Mouse (Mus musculus): ENCODE data around the gene Dennd1c. TPM values are rescaled to one million over a fixed set of nuclear protein-coding genes. Genes with fewer than 3 reads are reported as not detected.

The Dennd1c gene
- total and polyA plus RNA-seq, 2 experiments from 2014 or later, result 0.70 to 2.1 TPM

GRCm38 (mm10) chr17:57027471-57027870 lies 50.8 kb downstream of the Dennd1c start:
- WGBS, result 88% methylated on average over 4 of the region's 4 CpGs
- Histone ChIP-seq H3K36me3 (replicated peaks; ENCODE audit: control insufficient read depth, insufficient read depth, low read length) (peaks cover 62% of the 10 kb centered on the region), H3K9ac (replicated peaks; ENCODE audit: low read depth, low read length) (no peak overlapping the region), H3K4me2 (ENCODE audit: low read depth, low read length) (no peak overlapping the region), H3K27ac (ENCODE audit: low read depth) (no peak overlapping the region), H3K27me3 (ENCODE audit: control insufficient read depth, insufficient read depth, low read length) (no peaks in the 10 kb centered on the region), H3K4me1 (ENCODE audit: control insufficient read depth, insufficient read depth) (peaks cover 18% of the 10 kb centered on the region), H3K9me3 (replicated peaks; ENCODE audit: control insufficient read depth, low read length) (no peaks in the 10 kb centered on the region), H3K4me3 (ENCODE audit: low read depth, low read length) (no peak overlapping the region)
- ATAC-seq (ENCODE audit: insufficient read depth, low read depth), result no peak
- TF ChIP-seq EP300 (IDR thresholded peaks at IDR 0.05; ENCODE audit: low read depth) (no peak), CTCF (IDR thresholded peaks at IDR 0.05; ENCODE audit: low read depth) (no peak)
- no peak for DNase-seq (ENCODE audit: low spot score)

GRCm38 (mm10) chr17:57020960-57021359 lies 57.4 kb downstream of the Dennd1c start:
- Histone ChIP-seq H3K4me2 (ENCODE audit: low read depth, low read length) (no peak overlapping the region), H3K36me3 (replicated peaks; ENCODE audit: control insufficient read depth, insufficient read depth, low read length) (peaks cover 48% of the 10 kb centered on the region), H3K9ac (replicated peaks; ENCODE audit: low read depth, low read length) (no peak overlapping the region), H3K4me3 (ENCODE audit: low read depth, low read length) (no peak overlapping the region), H3K9me3 (replicated peaks; ENCODE audit: control insufficient read depth, low read length) (no peaks in the 10 kb centered on the region), H3K27ac (ENCODE audit: low read depth) (no peak overlapping the region), H3K4me1 (ENCODE audit: control insufficient read depth, insufficient read depth) (no peaks in the 10 kb centered on the region), H3K27me3 (ENCODE audit: control insufficient read depth, insufficient read depth, low read length) (no peaks in the 10 kb centered on the region)
- TF ChIP-seq CTCF (IDR thresholded peaks at IDR 0.05; ENCODE audit: low read depth), result no peak
- no peak for ATAC-seq (ENCODE audit: insufficient read depth, low read depth)
- 83% methylated on average over 5 of the region's 5 CpGs for WGBS
- no peak for DNase-seq (ENCODE audit: low spot score)

- Histone ChIP-seq H3K9me3 (replicated peaks; ENCODE audit: control insufficient read depth, low read length) (no peaks in the 10 kb centered on the region), H3K4me3 (ENCODE audit: low read depth, low read length) (no peak overlapping the region), H3K4me2 (ENCODE audit: low read depth, low read length) (no peak overlapping the region), H3K36me3 (replicated peaks; ENCODE audit: control insufficient read depth, insufficient read depth, low read length) (peaks cover 36% of the 10 kb centered on the region), H3K27ac (ENCODE audit: low read depth) (no peak overlapping the region), H3K27me3 (ENCODE audit: control insufficient read depth, insufficient read depth, low read length) (no peaks in the 10 kb centered on the region), H3K4me1 (ENCODE audit: control insufficient read depth, insufficient read depth) (no peaks in the 10 kb centered on the region), H3K9ac (replicated peaks; ENCODE audit: low read depth, low read length) (no peak overlapping the region)
- WGBS, result 75% methylated on average over 2 of the region's 2 CpGs
- no peak for ATAC-seq (ENCODE audit: insufficient read depth, low read depth)
- no peak for DNase-seq (ENCODE audit: low spot score)
- TF ChIP-seq EP300 (IDR thresholded peaks at IDR 0.05; ENCODE audit: low read depth) (no peak), CTCF (IDR thresholded peaks at IDR 0.05; ENCODE audit: low read depth) (no peak)
Measured at GRCm38 (mm10) chr17:57019693-57020092, 58.6 kb downstream of the Dennd1c start.

Other genes starting within 250 kb of the Dennd1c start
- gene Rfx2, start 247.5 kb downstream of the Dennd1c start, total RNA-seq (2014; rRNA removed; ENCODE audit: low replicate concordance), result 7.0 and 17.9 TPM in 2 replicates
- 2.6 and 3.5 TPM in 2 replicates for gene Rfx2, start 247.5 kb downstream of the Dennd1c start, polyA plus RNA-seq (2015; fragmentation: Nextera tagmentation; extraction: Ambion mirVana)
- not detected in 2 replicates for gene Acsbg2, start 204.1 kb downstream of the Dennd1c start, total RNA-seq (2014; rRNA removed; ENCODE audit: low replicate concordance)
- gene Acsbg2, start 204.1 kb downstream of the Dennd1c start, polyA plus RNA-seq (2015; fragmentation: Nextera tagmentation; extraction: Ambion mirVana), result 0.04 TPM in 1 of 2 replicates, not detected in the other
- gene 1700061G19Rik, start 203.0 kb downstream of the Dennd1c start, total RNA-seq (2014; rRNA removed; ENCODE audit: low replicate concordance), result not detected in 2 replicates
- gene 1700061G19Rik, start 203.0 kb downstream of the Dennd1c start, polyA plus RNA-seq (2015; fragmentation: Nextera tagmentation; extraction: Ambion mirVana), result 0.36 TPM in 2 replicates
- gene Mllt1, start 143.1 kb downstream of the Dennd1c start, total RNA-seq (2014; rRNA removed; ENCODE audit: low replicate concordance), result 29.8 and 48.5 TPM in 2 replicates
- gene Mllt1, start 143.1 kb downstream of the Dennd1c start, polyA plus RNA-seq (2015; fragmentation: Nextera tagmentation; extraction: Ambion mirVana), result 14.4 and 15.3 TPM in 2 replicates
- gene Acer1, start 96.4 kb downstream of the Dennd1c start, total RNA-seq (2014; rRNA removed; ENCODE audit: low replicate concordance), result not detected in 2 replicates
- 0.05 TPM in 1 of 2 replicates, not detected in the other for gene Acer1, start 96.4 kb downstream of the Dennd1c start, polyA plus RNA-seq (2015; fragmentation: Nextera tagmentation; extraction: Ambion mirVana)
- 116 and 186 TPM in 2 replicates for gene Clpp, start 88.2 kb downstream of the Dennd1c start, total RNA-seq (2014; rRNA removed; ENCODE audit: low replicate concordance)
- 119 and 124 TPM in 2 replicates for gene Clpp, start 88.2 kb downstream of the Dennd1c start, polyA plus RNA-seq (2015; fragmentation: Nextera tagmentation; extraction: Ambion mirVana)
- gene Alkbh7, start 81.2 kb downstream of the Dennd1c start, total RNA-seq (2014; rRNA removed; ENCODE audit: low replicate concordance), result 85.1 and 96.2 TPM in 2 replicates
- 83.8 and 89.1 TPM in 2 replicates for gene Alkbh7, start 81.2 kb downstream of the Dennd1c start, polyA plus RNA-seq (2015; fragmentation: Nextera tagmentation; extraction: Ambion mirVana)
- gene Pspn, start 78.5 kb downstream of the Dennd1c start, total RNA-seq (2014; rRNA removed; ENCODE audit: low replicate concordance), result not detected in 2 replicates
- gene Pspn, start 78.5 kb downstream of the Dennd1c start, polyA plus RNA-seq (2015; fragmentation: Nextera tagmentation; extraction: Ambion mirVana), result 0.27 TPM in 2 replicates
- 20.7 and 22.9 TPM in 2 replicates for gene Gtf2f1, start 67.2 kb downstream of the Dennd1c start, total RNA-seq (2014; rRNA removed; ENCODE audit: low replicate concordance)
- 30.4 and 31.9 TPM in 2 replicates for gene Gtf2f1, start 67.2 kb downstream of the Dennd1c start, polyA plus RNA-seq (2015; fragmentation: Nextera tagmentation; extraction: Ambion mirVana)
- gene Gm17949, start 67.0 kb downstream of the Dennd1c start, total RNA-seq (2014; rRNA removed; ENCODE audit: low replicate concordance), result not detected in 2 replicates
- 0.19 and 0.45 TPM in 2 replicates for gene Gm17949, start 67.0 kb downstream of the Dennd1c start, polyA plus RNA-seq (2015; fragmentation: Nextera tagmentation; extraction: Ambion mirVana)
- gene Khsrp, start 47.0 kb downstream of the Dennd1c start, total RNA-seq (2014; rRNA removed; ENCODE audit: low replicate concordance), result 40.7 and 55.0 TPM in 2 replicates
- 16.0 and 18.2 TPM in 2 replicates for gene Khsrp, start 47.0 kb downstream of the Dennd1c start, polyA plus RNA-seq (2015; fragmentation: Nextera tagmentation; extraction: Ambion mirVana)
- gene Slc25a41, start 36.9 kb downstream of the Dennd1c start, total RNA-seq (2014; rRNA removed; ENCODE audit: low replicate concordance), result not detected in 2 replicates
- gene Slc25a41, start 36.9 kb downstream of the Dennd1c start, polyA plus RNA-seq (2015; fragmentation: Nextera tagmentation; extraction: Ambion mirVana), result not detected in 2 replicates
- 1.7 TPM in 1 of 2 replicates, not detected in the other for gene Crb3, start 19.4 kb downstream of the Dennd1c start, total RNA-seq (2014; rRNA removed; ENCODE audit: low replicate concordance)
- gene Crb3, start 19.4 kb downstream of the Dennd1c start, polyA plus RNA-seq (2015; fragmentation: Nextera tagmentation; extraction: Ambion mirVana), result 0.66 and 0.77 TPM in 2 replicates
- 43.9 and 47.5 TPM in 2 replicates for gene Slc25a23, start 18.7 kb downstream of the Dennd1c start, total RNA-seq (2014; rRNA removed; ENCODE audit: low replicate concordance)
- gene Slc25a23, start 18.7 kb downstream of the Dennd1c start, polyA plus RNA-seq (2015; fragmentation: Nextera tagmentation; extraction: Ambion mirVana), result 12.3 and 13.3 TPM in 2 replicates
- gene Tubb4a, start 9.3 kb upstream of the Dennd1c start, total RNA-seq (2014; rRNA removed; ENCODE audit: low replicate concordance), result 1.3 TPM in 1 of 2 replicates, not detected in the other
- 2.8 and 3.3 TPM in 2 replicates for gene Tubb4a, start 9.3 kb upstream of the Dennd1c start, polyA plus RNA-seq (2015; fragmentation: Nextera tagmentation; extraction: Ambion mirVana)
- 0.27 and 0.84 TPM in 2 replicates for gene Tnfsf9, start 26.8 kb upstream of the Dennd1c start, total RNA-seq (2014; rRNA removed; ENCODE audit: low replicate concordance)
- gene Tnfsf9, start 26.8 kb upstream of the Dennd1c start, polyA plus RNA-seq (2015; fragmentation: Nextera tagmentation; extraction: Ambion mirVana), result 0.93 and 1.1 TPM in 2 replicates
- not detected in 2 replicates for gene Cd70, start 71.3 kb upstream of the Dennd1c start, total RNA-seq (2014; rRNA removed; ENCODE audit: low replicate concordance)
- not detected in 2 replicates for gene Cd70, start 71.3 kb upstream of the Dennd1c start, polyA plus RNA-seq (2015; fragmentation: Nextera tagmentation; extraction: Ambion mirVana)
- not detected in 2 replicates for gene Tnfsf14, start 115.7 kb upstream of the Dennd1c start, total RNA-seq (2014; rRNA removed; ENCODE audit: low replicate concordance)
- not detected in 2 replicates for gene Tnfsf14, start 115.7 kb upstream of the Dennd1c start, polyA plus RNA-seq (2015; fragmentation: Nextera tagmentation; extraction: Ambion mirVana)
- gene C3, start 149.6 kb upstream of the Dennd1c start, total RNA-seq (2014; rRNA removed; ENCODE audit: low replicate concordance), result 32.5 and 41.7 TPM in 2 replicates
- 23.4 and 25.6 TPM in 2 replicates for gene C3, start 149.6 kb upstream of the Dennd1c start, polyA plus RNA-seq (2015; fragmentation: Nextera tagmentation; extraction: Ambion mirVana)
- gene Gpr108, start 169.9 kb upstream of the Dennd1c start, total RNA-seq (2014; rRNA removed; ENCODE audit: low replicate concordance), result 30.1 and 41.2 TPM in 2 replicates
- gene Gpr108, start 169.9 kb upstream of the Dennd1c start, polyA plus RNA-seq (2015; fragmentation: Nextera tagmentation; extraction: Ambion mirVana), result 23.3 and 24.5 TPM in 2 replicates
- 26.6 and 28.7 TPM in 2 replicates for gene Trip10, start 170.9 kb upstream of the Dennd1c start, total RNA-seq (2014; rRNA removed; ENCODE audit: low replicate concordance)
- gene Trip10, start 170.9 kb upstream of the Dennd1c start, polyA plus RNA-seq (2015; fragmentation: Nextera tagmentation; extraction: Ambion mirVana), result 32.3 and 32.4 TPM in 2 replicates
- gene Vav1, start 200.6 kb upstream of the Dennd1c start, total RNA-seq (2014; rRNA removed; ENCODE audit: low replicate concordance), result 2.6 and 2.7 TPM in 2 replicates
- gene Vav1, start 200.6 kb upstream of the Dennd1c start, polyA plus RNA-seq (2015; fragmentation: Nextera tagmentation; extraction: Ambion mirVana), result 1.0 TPM in 2 replicates